23 mouse cellular contexts compared by ENCODE assay signal in genomic region chr13:112765654-112766053, GRCm38 (mm10). TPM values are rescaled to one million over a fixed set of nuclear protein-coding genes. Genes with fewer than 3 reads are reported as not detected.
DNase-seq lines count a peak whose midpoint lies in the region; ATAC-seq and TF ChIP-seq lines count a peak whose summit lies in the region.
"Had no signal": no experiment of that assay in that cellular context is flagged by ENCODE, and none has a peak within 500 bp of the region (broad histone marks: within the 10 kb centered on the region; RNA-seq: fewer than 3 reads in every experiment).

No protein-coding gene starts in this region.

- TF ChIP-seq EP300 in heart, postnatal 0 days (IDR thresholded peaks at IDR 0.05; ENCODE audit: low read depth): no peak
- peak; percentile 71 for TF ChIP-seq EP300 in lung, postnatal 0 days (IDR thresholded peaks at IDR 0.05)
- TF ChIP-seq EP300 in MEL (IDR thresholded peaks at IDR 0.05; ENCODE audit: low read depth in 1 of 2, low read length in 2 of 2): peak; percentile 70 to 76

- WGBS in heart, postnatal 0 days: 71% methylated on average over 3 of the region's 3 CpGs
- 69% methylated on average over 3 of the region's 3 CpGs for WGBS in lung, postnatal 0 days
- WGBS in lung, adult 2 months: 50% methylated on average over 3 of the region's 3 CpGs
- WGBS in forebrain, embryonic 10.5 days: 89% methylated on average over 3 of the region's 3 CpGs

- no peaks in the 10 kb centered on the region for H3K79me2 ChIP-seq in MEL (ENCODE audit: control insufficient read depth, insufficient read depth, low read length, poor library complexity)

- no peak for DNase-seq in heart, postnatal 0 days (ENCODE audit: low spot score)
- DNase-seq in heart, adult 18-20 months: no peak
- DNase-seq in lung, postnatal 0 days (ENCODE audit: low spot score): peak; percentile 37
- no peak for DNase-seq in lung, adult 2 months
- peak; percentile 67 for DNase-seq in MEL (ENCODE audit: low read depth, low spot score)
- DNase-seq in forebrain, embryonic 10.5 days (ENCODE audit: extremely low spot score, low spot score): no peak
- DNase-seq: adrenal gland, postnatal 14 days; cerebellum, adult 18-20 months; cerebellum, adult 9-11 months; embryo, embryonic 11 days; gastrocnemius, postnatal 36 days; heart, adult 11 months; heart, postnatal 36 days had no signal

- no peaks in the 10 kb centered on the region for H3K36me3 ChIP-seq in heart, postnatal 0 days (replicated peaks; ENCODE audit: control insufficient read depth, insufficient read depth, low read length)
- no peaks in the 10 kb centered on the region for H3K36me3 ChIP-seq in lung, postnatal 0 days (ENCODE audit: insufficient read depth, low read length)
- H3K36me3 ChIP-seq in MEL (ENCODE audit: control insufficient read depth in 1 of 2, insufficient read depth in 2 of 2, low read length in 2 of 2): peaks cover 0 to 45% of the 10 kb centered on the region in 2 experiments; a peak in 2 of 4 replicates
- no peaks in the 10 kb centered on the region for H3K36me3 ChIP-seq in forebrain, embryonic 10.5 days (replicated peaks)
- H3K36me3 ChIP-seq: embryonic facial prominence, embryonic 15.5 days; forebrain, embryonic 12.5 days had no signal

- no peak overlapping the region for H3K4me3 ChIP-seq in heart, postnatal 0 days (ENCODE audit: low read depth, low read length)
- H3K4me3 ChIP-seq in lung, postnatal 0 days (ENCODE audit: low read depth, low read length): no peak overlapping the region
- H3K4me3 ChIP-seq in lung, adult 2 months (replicated peaks; ENCODE audit: extremely low read depth, low read depth, low read length): no peak overlapping the region
- H3K4me3 ChIP-seq in MEL (ENCODE audit: control insufficient read depth in 1 of 2, insufficient read depth in 1 of 2, low read depth in 2 of 2, low read length in 2 of 2): no peak overlapping the region
- no peak overlapping the region for H3K4me3 ChIP-seq in forebrain, embryonic 10.5 days
- H3K4me3 ChIP-seq: embryonic facial prominence, embryonic 15.5 days; forebrain, embryonic 12.5 days had no signal

- no peak overlapping the region for H3K9ac ChIP-seq in heart, postnatal 0 days (replicated peaks; ENCODE audit: low read depth, low read length)
- no peak overlapping the region for H3K9ac ChIP-seq in lung, postnatal 0 days (replicated peaks; ENCODE audit: low read depth)
- H3K9ac ChIP-seq in MEL (ENCODE audit: control insufficient read depth, low read depth, low read length, poor library complexity, severe bottlenecking): no peak overlapping the region
- H3K9ac ChIP-seq: embryonic facial prominence, embryonic 15.5 days; forebrain, embryonic 12.5 days had no signal

- no peak overlapping the region for H3K4me2 ChIP-seq in heart, postnatal 0 days (ENCODE audit: low read depth, low read length)
- no peak overlapping the region for H3K4me2 ChIP-seq in lung, postnatal 0 days (replicated peaks; ENCODE audit: low read depth, low read length)
- H3K4me2 ChIP-seq: embryonic facial prominence, embryonic 15.5 days; forebrain, embryonic 12.5 days; heart, embryonic 11.5 days had no signal

- TF ChIP-seq POLR2A in lung, adult 2 months (IDR thresholded peaks at IDR 0.05; ENCODE audit: borderline replicate concordance, extremely low read depth, low read depth, low read length): no peak
- no peak for TF ChIP-seq POLR2A in MEL (IDR thresholded peaks at IDR 0.05; ENCODE audit: control insufficient read depth in 1 of 2, insufficient read depth in 1 of 2, low read depth in 1 of 2, low read length in 2 of 2, poor library complexity in 1 of 2)

- peaks cover 31% of the 10 kb centered on the region for H3K4me1 ChIP-seq in heart, postnatal 0 days (ENCODE audit: control insufficient read depth, insufficient read depth)
- 0 out of 2 replicates have a peak, but pooled peaks cover under 1% of the 10 kb centered on the region for H3K4me1 ChIP-seq in lung, postnatal 0 days (ENCODE audit: insufficient read depth, low read depth, low read length)
- H3K4me1 ChIP-seq in lung, adult 2 months (ENCODE audit: control insufficient read depth, insufficient read depth, low read length): peaks cover 32% of the 10 kb centered on the region
- H3K4me1 ChIP-seq in MEL (ENCODE audit: control insufficient read depth in 1 of 2, insufficient read depth in 2 of 2, low read length in 2 of 2): peaks cover 24 to 46% of the 10 kb centered on the region in 2 experiments
- peaks cover 9% of the 10 kb centered on the region for H3K4me1 ChIP-seq in forebrain, embryonic 10.5 days

- ATAC-seq in heart, postnatal 0 days (ENCODE audit: insufficient read depth, low read depth): no peak
- ATAC-seq in lung, postnatal 0 days: no peak
- ATAC-seq in megakaryocyte progenitor cell, adult 5-6 weeks (replicated peaks; ENCODE audit: poor library complexity): 0 out of 2 replicates have a peak, but pooled peaks have one; percentile 27
- ATAC-seq: activated CD4-positive, CD25-positive, alpha-beta regulatory T cell, adult 4 months; forebrain, embryonic 16.5 days; hindbrain, embryonic 16.5 days; inflammation-experienced regulatory T-cells, adult 6 months; intestine, postnatal 0 days; Patski had no signal

- no peak for TF ChIP-seq RAD21 in MEL (IDR thresholded peaks at IDR 0.05; ENCODE audit: low read depth, low read length)

- no peak for TF ChIP-seq CTCF in heart, postnatal 0 days (IDR thresholded peaks at IDR 0.05; ENCODE audit: low read depth)
- TF ChIP-seq CTCF in lung, postnatal 0 days (IDR thresholded peaks at IDR 0.05): no peak
- no peak for TF ChIP-seq CTCF in lung, adult 2 months (IDR thresholded peaks at IDR 0.05; ENCODE audit: insufficient read depth, low read length)
- TF ChIP-seq CTCF in MEL (IDR thresholded peaks at IDR 0.05 in 2 of 3, conservative IDR thresholded peaks at IDR 0.05 in 1 of 3; ENCODE audit: control insufficient read depth in 1 of 3, insufficient read depth in 1 of 3, low read depth in 2 of 3, low read length in 3 of 3, poor library complexity in 1 of 3, severe bottlenecking in 1 of 3): no peak

- H3K9me3 ChIP-seq in heart, postnatal 0 days (replicated peaks; ENCODE audit: control insufficient read depth, low read length): peaks cover 4% of the 10 kb centered on the region; the same call in 1 of the 2 replicates
- H3K9me3 ChIP-seq in lung, postnatal 0 days (ENCODE audit: low read length): no peaks in the 10 kb centered on the region
- no peaks in the 10 kb centered on the region for H3K9me3 ChIP-seq in MEL (replicated peaks; ENCODE audit: insufficient read depth, low read length)
- H3K9me3 ChIP-seq in forebrain, embryonic 10.5 days: peaks cover 25% of the 10 kb centered on the region

- no peaks in the 10 kb centered on the region for H3K27me3 ChIP-seq in heart, postnatal 0 days (ENCODE audit: control insufficient read depth, insufficient read depth, low read length)
- no peaks in the 10 kb centered on the region for H3K27me3 ChIP-seq in lung, postnatal 0 days (replicated peaks; ENCODE audit: insufficient read depth, low read length)
- H3K27me3 ChIP-seq in MEL (ENCODE audit: control insufficient read depth in 1 of 2, insufficient read depth in 2 of 2, low read length in 2 of 2): no peaks in the 10 kb centered on the region
- no peaks in the 10 kb centered on the region for H3K27me3 ChIP-seq in forebrain, embryonic 10.5 days (ENCODE audit: poor library complexity, severe bottlenecking)
- H3K27me3 ChIP-seq: embryonic facial prominence, embryonic 15.5 days; forebrain, embryonic 12.5 days; Patski had no signal

- H3K27ac ChIP-seq in heart, postnatal 0 days (ENCODE audit: low read depth): peak overlapping the region; percentile 90
- H3K27ac ChIP-seq in lung, postnatal 0 days (ENCODE audit: low read length): peak overlapping the region; percentile 76
- H3K27ac ChIP-seq in MEL (ENCODE audit: control insufficient read depth, low read depth, low read length): peak overlapping the region; percentile 24
- H3K27ac ChIP-seq in forebrain, embryonic 10.5 days: no peak overlapping the region
- H3K27ac ChIP-seq: embryonic facial prominence, embryonic 15.5 days; forebrain, embryonic 12.5 days had no signal

TF ChIP-seq in MEL, 35 proteins besides CTCF, POLR2A, EP300 and RAD21:
- peak; percentile 67 for TF ChIP-seq SIN3A (IDR thresholded peaks at IDR 0.05; ENCODE audit: low read length)
- peak; percentile 63 for TF ChIP-seq TCF12 (IDR thresholded peaks at IDR 0.05; ENCODE audit: low read depth, low read length)
- TF ChIP-seq POLR2AphosphoS2 (IDR thresholded peaks at IDR 0.05; ENCODE audit: low read length): no peak
- TF ChIP-seq ZC3H11A (IDR thresholded peaks at IDR 0.05; ENCODE audit: low read depth, low read length): no peak
- peak; percentile 66 for TF ChIP-seq TAL1 (IDR thresholded peaks at IDR 0.05; ENCODE audit: low read length)
- peak; percentile 43; the same call in 1 of the 2 replicates for TF ChIP-seq RCOR1 (IDR thresholded peaks at IDR 0.05; ENCODE audit: low read depth, low read length)
- TF ChIP-seq USF1 (IDR thresholded peaks at IDR 0.05; ENCODE audit: low read depth, low read length): no peak
- TF ChIP-seq POLR2AphosphoS5 (IDR thresholded peaks at IDR 0.05; ENCODE audit: borderline replicate concordance, low read depth, low read length): no peak
- peak; percentile 89 for TF ChIP-seq GATA1 (IDR thresholded peaks at IDR 0.05; ENCODE audit: low read depth, low read length)
- peak; percentile 97 for TF ChIP-seq ETS1 (IDR thresholded peaks at IDR 0.05; ENCODE audit: low read depth, low read length)

RNA-seq across cellular contexts. Expression of gene Plpp1, which starts 34.9 kb away (rescaled TPM):
- 88.7 and 129 TPM in 2 replicates for total RNA-seq in heart, postnatal 0 days (2014; rRNA removed; ENCODE audit: low replicate concordance)
- polyA plus RNA-seq in heart, postnatal 0 days (2015; fragmentation: Nextera tagmentation; extraction: Ambion mirVana): 89.4 and 101 TPM in 2 replicates
- total RNA-seq in heart, adult 18-20 months (2021): 10 to 100 TPM; 41.8 to 43.5 TPM
- 247 and 292 TPM in 2 replicates for polyA plus RNA-seq in lung, postnatal 0 days (2015; fragmentation: Nextera tagmentation; extraction: Ambion mirVana)
- 171 and 191 TPM in 2 replicates for polyA plus RNA-seq in lung, adult 2 months (2012; rRNA removed)
- total RNA-seq in MEL (2012; rRNA removed): 0.10 and 0.12 TPM in 2 replicates
- polyA plus RNA-seq in MEL (2012; ENCODE audit: insufficient read depth in 1 of 2, insufficient read length in 2 of 2, low read depth in 1 of 2, low replicate concordance in 2 of 2, missing spikeins in 1 of 2): under 1 TPM in 1 of 2 experiments, not detected in 1; 0.15 TPM
- total RNA-seq in megakaryocyte progenitor cell, adult 5-6 weeks (2015): 1.2 and 1.6 TPM in 2 replicates
- 1.0 and 2.7 TPM in 2 replicates for total RNA-seq in megakaryocyte progenitor cell, adult 5-6 weeks (2017)
- 15.7 and 16.8 TPM in 2 replicates for polyA plus RNA-seq in forebrain, embryonic 10.5 days (2016; fragmentation: Nextera tagmentation; extraction: Ambion mirVana)

Comparison
In these comparisons a context has a peak if more than half of its experiments do, and no peak if none do; other contexts are left out.
1. DNase-seq: peak in lung, postnatal 0 days (single experiment) and MEL (single experiment); none in heart, postnatal 0 days (single experiment), heart, adult 18-20 months (0 of 2), lung, adult 2 months (single experiment) and forebrain, embryonic 10.5 days (single experiment).
2. RNA of gene Plpp1, which starts 34.9 kb away (polyA plus RNA-seq): 247 to 292 TPM in lung, postnatal 0 days, 171 to 191 TPM in lung, adult 2 months, 89.4 to 101 TPM in heart, postnatal 0 days and 15.7 to 16.8 TPM in forebrain, embryonic 10.5 days; 0.15 TPM in MEL; every median in the first group is over 10 times any median in the second.